Mouse (Mus musculus) kidney, embryonic 16.5 days (tissue): ENCODE data around the gene Hcfc1r1. TPM values are rescaled to one million over a fixed set of nuclear protein-coding genes. Genes with fewer than 3 reads are reported as not detected.

Experiments used
- ATAC-seq: fragments of 200-750 bp; cut with Nextera tagmentation; 2 replicates; pipeline ENCODE4 v1.8.0; 2017; ENCODE audit warnings: moderate TSS enrichment; ENCODE audit not compliant: low FRiP score, low TSS enrichment
- H3K27ac ChIP-seq: fragments of 300-500 bp; sonication (generic); 2 replicates; pipeline ENCODE4 v1.5.1; 2014; ENCODE audit warnings: low read length
- H3K27me3 ChIP-seq: fragments of 300-500 bp; sonication (generic); 2 replicates; pipeline ENCODE4 v1.6.1; 2014; ENCODE audit warnings: low read length, control low read depth, mixed read lengths; ENCODE audit not compliant: insufficient read depth
- H3K36me3 ChIP-seq: fragments of 300-500 bp; sonication (generic); 2 replicates; pipeline ENCODE4 v1.6.1; 2014; ENCODE audit warnings: low read length, control low read depth, mixed read lengths; ENCODE audit not compliant: insufficient read depth
- H3K4me1 ChIP-seq: fragments of 300-500 bp; sonication (generic); 2 replicates; pipeline ENCODE4 v1.6.1; 2014; ENCODE audit warnings: low read length, control low read depth, mixed read lengths; ENCODE audit not compliant: insufficient read depth
- H3K4me2 ChIP-seq: fragments of 300-500 bp; sonication (generic); replicated peaks from 2 replicates; pipeline ENCODE4 v1.6.1; 2014; ENCODE audit warnings: low read depth, low read length
- H3K4me3 ChIP-seq: fragments of 300-500 bp; sonication (generic); 2 replicates; pipeline ENCODE4 v1.5.1; 2014; ENCODE audit warnings: mild to moderate bottlenecking, low read length
- H3K9ac ChIP-seq: fragments of 300-500 bp; sonication (generic); replicated peaks from 2 replicates; pipeline ENCODE4 v1.6.1; 2014; ENCODE audit warnings: low read length
- H3K9me3 ChIP-seq: fragments of 300-500 bp; sonication (generic); 2 replicates; pipeline ENCODE4 v1.6.1; 2016; ENCODE audit warnings: low read length, control low read depth
- WGBS: fragments of 180-500 bp; shearing (Covaris S2); extraction: QIAGEN DNeasy Blood & Tissue Kit; methylation state at CpG from one replicate; pipeline ENCODE4 v1.1.7; 2014; 5-methylcytosine and 5-hydroxymethylcytosine counted together
- polyA plus RNA-seq: library from polyadenylated mRNA; unstranded; fragments of >200 nt; fragmentation: Nextera tagmentation; extraction: Ambion mirVana; gene quantifications from 2 replicates; pipeline ENCODE4 v1.2.1, GENCODE M21; 2015

Hcfc1r1 gene
- polyA plus RNA-seq, 1 experiment from 2014 or later = 73.4 TPM

DNA sequence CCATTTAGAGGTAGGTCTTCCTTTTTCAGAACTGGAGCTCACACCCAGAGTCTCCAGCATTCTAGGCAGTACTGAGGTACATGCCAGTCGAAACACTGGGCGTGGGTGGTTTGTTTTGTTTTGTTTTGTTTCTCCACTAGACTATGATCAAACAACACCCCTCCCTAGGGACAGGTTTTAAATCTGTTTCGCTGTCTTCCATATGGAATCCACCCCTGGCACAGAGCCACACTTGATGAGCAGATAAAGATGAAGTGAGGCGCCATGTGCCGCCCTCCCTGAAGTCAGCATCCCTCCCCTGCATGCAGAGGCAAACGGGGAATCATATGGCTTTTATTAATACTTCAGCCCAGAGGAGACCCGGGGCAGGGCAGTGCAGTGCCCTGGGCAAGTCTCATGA, 31.3 kb downstream of the Hcfc1r1 start:
- Histone ChIP-seq H3K9ac (no peak overlapping the region), H3K4me1 (no peaks in the 10 kb centered on the region), H3K36me3 (no peaks in the 10 kb centered on the region), H3K4me2 (no peak overlapping the region), H3K27me3 (peaks cover 10% of the 10 kb centered on the region; the same call in 1 of the 2 replicates), H3K27ac (no peak overlapping the region), H3K4me3 (no peak overlapping the region), H3K9me3 (no peaks in the 10 kb centered on the region)
- 39% methylated on average over 7 of the region's 7 CpGs for WGBS
- no peak for ATAC-seq

DNA sequence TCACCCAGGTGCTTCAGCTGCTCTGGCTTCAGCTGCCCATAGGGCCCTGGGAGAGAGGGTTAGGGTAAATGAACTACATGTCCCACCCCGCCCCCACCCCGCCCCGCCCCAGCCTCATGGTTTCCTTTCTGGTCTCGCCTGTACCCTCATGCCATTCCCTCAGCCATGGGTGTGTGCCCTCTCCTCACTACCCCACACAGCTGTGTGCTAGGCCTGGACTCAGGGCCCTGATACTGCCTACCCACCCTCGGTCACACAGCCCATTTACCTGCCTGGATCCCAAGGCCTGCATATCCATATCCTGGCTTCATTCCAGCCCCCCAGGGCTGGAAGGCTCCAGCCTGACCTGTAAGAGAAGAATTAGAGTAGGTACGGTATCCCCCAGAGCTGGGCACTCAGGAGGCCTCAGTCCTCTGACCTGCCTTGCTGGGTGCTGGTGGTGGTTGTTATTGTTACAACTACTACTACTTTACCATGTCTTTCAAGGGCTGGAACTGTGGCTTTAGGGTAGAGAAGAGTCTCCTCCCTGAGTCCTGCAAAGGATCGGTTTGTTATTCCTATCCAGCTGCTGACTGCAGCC, 32.2 kb downstream of the Hcfc1r1 start:
- H3K27ac ChIP-seq = no peak overlapping the region
- H3K9me3 ChIP-seq = no peaks in the 10 kb centered on the region
- no peaks in the 10 kb centered on the region for H3K4me1 ChIP-seq
- no peak overlapping the region for H3K4me2 ChIP-seq
- WGBS = 74% methylated on average over 7 of the region's 7 CpGs
- H3K9ac ChIP-seq = no peak overlapping the region
- ATAC-seq = peak; percentile 64
- H3K36me3 ChIP-seq = no peaks in the 10 kb centered on the region
- no peak overlapping the region for H3K4me3 ChIP-seq
- H3K27me3 ChIP-seq = peaks cover 6% of the 10 kb centered on the region; the same call in 1 of the 2 replicates

DNA sequence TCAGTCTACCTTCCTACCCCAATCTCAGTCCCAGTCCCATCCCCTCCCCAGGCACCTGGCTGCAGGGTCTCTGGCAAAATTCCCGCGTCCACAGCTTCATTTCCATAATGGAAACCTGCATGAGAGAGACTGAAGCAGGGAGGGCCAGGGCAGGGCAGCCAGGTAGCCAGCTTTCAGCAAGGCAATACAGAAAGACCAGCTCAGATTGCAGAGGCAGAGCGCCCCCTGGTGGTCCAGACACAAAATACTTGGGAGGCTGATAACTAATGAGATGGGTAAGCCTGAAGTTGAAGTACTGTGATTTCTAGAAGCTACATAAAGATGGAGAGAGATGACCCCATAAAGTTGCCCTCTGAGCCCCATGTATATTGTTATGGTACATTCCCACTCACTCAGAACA, 32.8 kb downstream of the Hcfc1r1 start:
- Histone ChIP-seq H3K4me1 (no peaks in the 10 kb centered on the region), H3K9me3 (no peaks in the 10 kb centered on the region), H3K4me2 (no peak overlapping the region), H3K27me3 (peaks cover under 1% of the 10 kb centered on the region; the same call in 1 of the 2 replicates), H3K36me3 (no peaks in the 10 kb centered on the region), H3K4me3 (no peak overlapping the region), H3K27ac (no peak overlapping the region), H3K9ac (no peak overlapping the region)
- ATAC-seq = peak; percentile 25
- 3% methylated on average over 3 of the region's 3 CpGs for WGBS

DNA sequence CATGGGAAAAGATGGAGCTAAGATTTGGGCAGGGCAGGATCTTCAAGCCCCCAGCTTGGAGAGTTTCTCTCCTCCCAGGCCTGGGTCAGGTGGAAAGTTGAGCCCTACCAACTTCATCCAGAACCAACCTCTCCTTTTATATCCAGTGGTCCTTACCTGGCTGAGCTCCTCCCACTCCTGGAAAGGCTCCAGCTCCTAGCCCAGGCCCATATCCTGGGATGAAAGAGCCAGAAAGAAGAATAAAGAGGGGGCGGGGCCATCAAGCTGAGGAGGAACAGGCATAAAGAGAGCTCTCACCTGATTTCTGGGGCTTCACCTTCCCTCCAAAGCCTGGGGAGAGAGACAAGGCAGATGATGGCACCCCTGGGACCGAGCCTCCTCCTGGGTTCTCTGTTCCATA, 43.6 kb downstream of the Hcfc1r1 start:
- Histone ChIP-seq H3K4me1 (no peaks in the 10 kb centered on the region), H3K9me3 (no peaks in the 10 kb centered on the region), H3K27ac (no peak overlapping the region), H3K4me2 (no peak overlapping the region), H3K27me3 (no peaks in the 10 kb centered on the region), H3K4me3 (no peak overlapping the region), H3K36me3 (no peaks in the 10 kb centered on the region), H3K9ac (no peak overlapping the region)
- 61% methylated on average over 2 of the region's 2 CpGs for WGBS
- ATAC-seq = no peak; the same call in 1 of the 2 replicates

DNA sequence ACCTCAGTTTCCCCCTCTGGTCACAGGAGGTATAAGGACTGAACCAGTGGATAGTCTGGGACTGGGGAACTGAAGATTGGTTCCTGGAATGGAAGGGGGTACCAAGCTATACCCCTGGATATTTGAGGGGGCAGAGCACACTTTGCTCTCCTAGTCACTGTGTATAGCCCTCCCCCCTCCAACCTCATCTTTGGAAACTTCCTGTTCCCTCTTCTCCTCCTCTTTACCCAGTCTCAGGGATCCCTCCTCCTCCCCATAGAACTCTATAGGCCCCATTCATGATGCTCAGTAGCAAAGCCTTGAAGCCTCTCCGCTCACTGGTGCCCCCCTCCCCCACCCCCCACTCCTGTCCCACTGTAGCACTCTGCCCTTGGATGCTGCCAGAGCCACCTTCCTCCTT, 46.1 kb downstream of the Hcfc1r1 start:
- H3K27ac ChIP-seq = no peak overlapping the region
- ATAC-seq = no peak
- H3K9me3 ChIP-seq = no peaks in the 10 kb centered on the region
- H3K4me3 ChIP-seq = no peak overlapping the region
- no peak overlapping the region for H3K4me2 ChIP-seq
- no peaks in the 10 kb centered on the region for H3K27me3 ChIP-seq
- H3K9ac ChIP-seq = no peak overlapping the region
- 38% methylated on average over 1 of the region's 1 CpGs for WGBS
- H3K36me3 ChIP-seq = no peaks in the 10 kb centered on the region
- no peaks in the 10 kb centered on the region for H3K4me1 ChIP-seq

DNA sequence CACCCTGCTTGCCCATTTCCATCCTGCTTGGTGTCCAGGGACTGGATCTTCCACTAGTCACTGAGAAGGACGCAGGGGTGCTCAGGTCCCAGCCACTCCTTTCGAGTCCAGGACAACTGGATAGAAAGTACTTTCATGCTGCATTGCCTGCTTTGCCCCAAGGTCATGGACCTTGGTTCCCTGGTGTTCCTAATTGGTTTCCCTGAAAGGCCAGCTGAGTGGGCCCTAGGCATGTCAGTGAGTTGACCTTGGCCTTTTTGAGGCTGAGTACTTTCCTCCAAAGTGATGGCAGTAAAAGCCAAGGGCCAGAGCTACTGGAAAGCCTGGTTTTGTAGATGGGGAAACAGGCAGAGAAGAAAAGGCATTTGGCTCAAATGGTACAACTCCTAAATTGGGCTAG, 48.5 kb downstream of the Hcfc1r1 start:
- 84% methylated on average over 2 of the region's 2 CpGs for WGBS
- no peaks in the 10 kb centered on the region for H3K9me3 ChIP-seq
- no peak overlapping the region for H3K9ac ChIP-seq
- H3K4me1 ChIP-seq = peaks cover 6% of the 10 kb centered on the region
- H3K4me2 ChIP-seq = no peak overlapping the region
- no peak overlapping the region for H3K4me3 ChIP-seq
- no peaks in the 10 kb centered on the region for H3K36me3 ChIP-seq
- no peaks in the 10 kb centered on the region for H3K27me3 ChIP-seq
- no peak overlapping the region for H3K27ac ChIP-seq
- no peak for ATAC-seq

DNA sequence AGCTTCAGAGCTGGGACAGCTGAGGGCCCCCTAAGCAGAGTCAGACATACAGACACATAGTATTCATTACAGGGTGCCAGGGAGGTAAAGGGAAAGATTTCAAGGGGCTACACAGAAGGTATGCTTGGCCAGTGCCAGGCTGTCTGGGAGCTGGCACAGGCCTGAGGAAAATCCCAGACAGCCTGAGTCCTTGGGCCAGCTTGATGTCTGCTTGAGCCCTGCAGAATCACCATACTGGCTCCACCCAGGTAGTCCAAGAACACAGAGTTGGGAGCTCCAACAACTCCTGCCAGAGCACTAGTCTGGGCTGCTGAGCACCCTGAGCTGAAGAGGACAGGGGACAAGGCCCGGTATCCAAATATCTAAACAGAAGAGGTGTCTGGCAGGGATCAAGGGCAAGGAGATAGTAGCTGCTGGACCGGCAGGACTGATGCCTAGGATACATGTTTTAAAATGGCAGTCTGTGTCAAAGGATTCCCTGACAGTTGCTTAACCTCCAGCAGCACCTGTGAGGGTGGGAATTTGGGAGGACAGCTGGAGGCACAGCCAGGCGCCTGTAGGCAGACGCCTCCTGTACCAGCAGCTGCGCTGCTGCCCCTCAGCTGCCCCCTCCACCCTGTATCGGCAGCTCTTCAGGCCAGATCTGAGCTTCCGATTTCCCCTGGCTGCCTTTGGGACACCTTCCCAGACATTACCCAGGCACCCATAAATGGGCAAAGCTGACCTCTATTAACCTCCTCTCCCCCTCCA, 49.2 kb downstream of the Hcfc1r1 start, which contains the start of gene 1520401A03Rik:
Gene 1520401A03Rik, minus strand, starts transcription at position 408 of the 750 bp plus-strand sequence.
- H3K4me3 ChIP-seq = no peak within 1 kb of the TSS
- H3K9me3 ChIP-seq = no peaks in the 10 kb centered on the region
- WGBS = 75% methylated on average over 7 of the region's 7 CpGs
- no peaks in the 10 kb centered on the region for H3K27me3 ChIP-seq
- peaks cover 12% of the 10 kb centered on the region for H3K4me1 ChIP-seq
- ATAC-seq = no peak
- H3K27ac ChIP-seq = no peak within 1 kb of the TSS
- H3K9ac ChIP-seq = no peak within 1 kb of the TSS
- H3K4me2 ChIP-seq = no peak within 1 kb of the TSS
- H3K36me3 ChIP-seq = no peaks in the 10 kb centered on the region

Other genes starting within 250 kb of the Hcfc1r1 start
- not detected in 2 replicates for gene Vmn2r117, start 193.9 kb upstream of the Hcfc1r1 start, polyA plus RNA-seq
- gene Zfp213, start 109.4 kb upstream of the Hcfc1r1 start, polyA plus RNA-seq = 24.1 and 26.5 TPM in 2 replicates
- 19.1 and 19.3 TPM in 2 replicates for gene Zfp13, start 74.1 kb upstream of the Hcfc1r1 start, polyA plus RNA-seq
- gene Zscan10, start 72.7 kb upstream of the Hcfc1r1 start, polyA plus RNA-seq = 0.26 TPM in 1 of 2 replicates, not detected in the other
- gene Mmp25, start 28.3 kb upstream of the Hcfc1r1 start, polyA plus RNA-seq = 1.1 and 1.2 TPM in 2 replicates
- 1.7 and 2.0 TPM in 2 replicates for gene Bicdl2, start 13.1 kb upstream of the Hcfc1r1 start, polyA plus RNA-seq
- gene Thoc6, start 286 bp downstream of the Hcfc1r1 start, polyA plus RNA-seq = 59.8 and 65.5 TPM in 2 replicates
- 28.9 and 31.2 TPM in 2 replicates for gene Tnfrsf12a, start 3.9 kb downstream of the Hcfc1r1 start, polyA plus RNA-seq
- gene Cldn6, start 5.7 kb downstream of the Hcfc1r1 start, polyA plus RNA-seq = 242 and 253 TPM in 2 replicates
- gene Cldn9, start 10.4 kb downstream of the Hcfc1r1 start, polyA plus RNA-seq = 60.0 and 63.5 TPM in 2 replicates
- 0.15 and 0.61 TPM in 2 replicates for gene 1520401A03Rik, start 49.2 kb downstream of the Hcfc1r1 start, polyA plus RNA-seq
- 53.0 and 56.2 TPM in 2 replicates for gene Pkmyt1, start 52.7 kb downstream of the Hcfc1r1 start, polyA plus RNA-seq
- gene Paqr4, start 67.3 kb downstream of the Hcfc1r1 start, polyA plus RNA-seq = 22.9 and 25.4 TPM in 2 replicates
- 0.81 and 1.3 TPM in 2 replicates for gene Kremen2, start 72.2 kb downstream of the Hcfc1r1 start, polyA plus RNA-seq
- 101 and 104 TPM in 2 replicates for gene Flywch1, start 98.0 kb downstream of the Hcfc1r1 start, polyA plus RNA-seq
- gene Flywch2, start 112.5 kb downstream of the Hcfc1r1 start, polyA plus RNA-seq = 31.7 and 35.0 TPM in 2 replicates
- 411 and 514 TPM in 2 replicates for gene Srrm2, start 116.9 kb downstream of the Hcfc1r1 start, polyA plus RNA-seq
- gene Elob, start 155.5 kb downstream of the Hcfc1r1 start, polyA plus RNA-seq = 954 and 966 TPM in 2 replicates
- not detected in 2 replicates for gene Prss33, start 162.5 kb downstream of the Hcfc1r1 start, polyA plus RNA-seq
- gene Prss32, start 170.3 kb downstream of the Hcfc1r1 start, polyA plus RNA-seq = not detected in 2 replicates
- gene Prss41, start 170.6 kb downstream of the Hcfc1r1 start, polyA plus RNA-seq = 3.5 and 4.1 TPM in 2 replicates
- not detected in 2 replicates for gene Prss21, start 194.5 kb downstream of the Hcfc1r1 start, polyA plus RNA-seq
- not detected in 2 replicates for gene Dcpp1, start 207.3 kb downstream of the Hcfc1r1 start, polyA plus RNA-seq
- gene Dcpp2, start 207.3 kb downstream of the Hcfc1r1 start, polyA plus RNA-seq = not detected in 2 replicates
- gene Dcpp3, start 243.9 kb downstream of the Hcfc1r1 start, polyA plus RNA-seq = not detected in 2 replicates